Mouse (Mus musculus) urinary bladder, adult 18-20 months (tissue): Measurements from ENCODE around the gene Tipin.
"Not testable (repeated sequence)": the region's sequence is repeated elsewhere in the genome, so short reads cannot be mapped to it uniquely, and the experiment has no call there.

Experiments used
- DNase-seq, 2 experiments: peaks; one replicate each; pipeline ENCODE4 v3.0.0; 2022; ENCODE audit warnings: low spot score in 2 of 2, mixed read lengths in 2 of 2

The Tipin gene

GRCm38 (mm10) chr9:64281105-64281780 is at the start of gene Tipin:
Gene Tipin, plus strand, starts transcription at chr9:64281581.
- peak; percentile 92 to 96 for DNase-seq

- DNase-seq = no peak
These were observed 49.7 kb upstream of the Tipin start for GRCm38 (mm10) chr9:64231674-64232073.

GRCm38 (mm10) chr9:64232257-64232957 is 49.0 kb upstream of the Tipin start:
- no peak for DNase-seq

GRCm38 (mm10) chr9:64233656-64234055 is 47.7 kb upstream of the Tipin start:
- no peak for DNase-seq

- DNase-seq = no peak
These were observed 46.5 kb upstream of the Tipin start, which contains the start of gene Uchl4 for GRCm38 (mm10) chr9:64234768-64235435. Gene Uchl4, plus strand, starts transcription at chr9:64235201.

GRCm38 (mm10) chr9:64236056-64236455 is 45.3 kb upstream of the Tipin start:
- no peak for DNase-seq

GRCm38 (mm10) chr9:64240116-64240515 is 41.3 kb upstream of the Tipin start:
- DNase-seq = no peak

- DNase-seq = no peak
These were observed 40.7 kb upstream of the Tipin start for GRCm38 (mm10) chr9:64240681-64241080.

GRCm38 (mm10) chr9:64242381-64242831 is 39.0 kb upstream of the Tipin start:
- DNase-seq = no peak

GRCm38 (mm10) chr9:64249371-64249770 is 32.0 kb upstream of the Tipin start:
- no peak for DNase-seq

- DNase-seq = no peak
These were observed 31.2 kb upstream of the Tipin start for GRCm38 (mm10) chr9:64250111-64250730.

- peak; percentile 21 to 56 for DNase-seq
These were observed 28.8 kb upstream of the Tipin start for GRCm38 (mm10) chr9:64252591-64253020.

GRCm38 (mm10) chr9:64253021-64253904 is 28.1 kb upstream of the Tipin start, which contains the start of gene Map2k1:
Gene Map2k1, minus strand, starts transcription at chr9:64253631.
- DNase-seq = peak; percentile 100

GRCm38 (mm10) chr9:64255422-64255821 is 26.0 kb upstream of the Tipin start:
- DNase-seq = no peak

GRCm38 (mm10) chr9:64256204-64256603 is 25.2 kb upstream of the Tipin start:
- DNase-seq = no peak

GRCm38 (mm10) chr9:64259906-64260305 is 21.5 kb upstream of the Tipin start:
- no peak for DNase-seq

- no peak for DNase-seq
These were observed 20.4 kb upstream of the Tipin start for GRCm38 (mm10) chr9:64261023-64261422.

- no peak for DNase-seq
These were observed 16.6 kb upstream of the Tipin start for GRCm38 (mm10) chr9:64264813-64265212.

- DNase-seq = no peak
These were observed 14.2 kb upstream of the Tipin start for GRCm38 (mm10) chr9:64267231-64267630.

GRCm38 (mm10) chr9:64268196-64268595 is 13.2 kb upstream of the Tipin start:
- no peak for DNase-seq

- DNase-seq = not testable (repeated sequence)
These were observed 12.5 kb upstream of the Tipin start for GRCm38 (mm10) chr9:64268836-64269235.
